Mouse (Mus musculus) hindlimb bud, embryonic 11.5 days (tissue): ENCODE measurements around the gene Gstp3.
"Not testable (repeated sequence)": the region's sequence is repeated elsewhere in the genome, so short reads cannot be mapped to it uniquely, and the experiment has no call there.

ENCODE experiments used
- DNase-seq: peaks from one replicate; pipeline ENCODE4 v3.0.0-alpha.2; 2012; ENCODE audit warnings: low read depth, low spot score; ENCODE audit errors: extremely low spot score

Gene Gstp3

DNA sequence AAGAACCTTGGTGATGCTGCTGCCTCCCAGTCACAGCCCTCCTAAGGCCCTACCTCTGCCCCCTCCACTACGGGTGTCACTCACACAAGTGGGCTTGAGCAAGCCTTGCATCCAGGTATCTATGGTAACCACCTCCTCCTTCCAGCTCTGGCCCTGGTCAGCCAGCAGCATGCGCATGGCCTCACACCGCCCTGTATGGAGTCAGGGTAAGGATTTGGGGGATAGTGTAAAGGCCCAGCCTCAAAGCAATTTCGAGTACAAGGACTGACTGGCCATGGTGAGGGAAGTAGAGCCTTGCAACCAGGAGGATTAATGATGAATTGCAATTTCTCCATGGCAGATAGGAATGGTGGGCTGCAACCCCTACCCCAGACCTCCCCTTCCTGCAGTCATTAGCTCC lies 17.9 kb downstream of the Gstp3 start:
- DNase-seq = not testable (repeated sequence)

DNA sequence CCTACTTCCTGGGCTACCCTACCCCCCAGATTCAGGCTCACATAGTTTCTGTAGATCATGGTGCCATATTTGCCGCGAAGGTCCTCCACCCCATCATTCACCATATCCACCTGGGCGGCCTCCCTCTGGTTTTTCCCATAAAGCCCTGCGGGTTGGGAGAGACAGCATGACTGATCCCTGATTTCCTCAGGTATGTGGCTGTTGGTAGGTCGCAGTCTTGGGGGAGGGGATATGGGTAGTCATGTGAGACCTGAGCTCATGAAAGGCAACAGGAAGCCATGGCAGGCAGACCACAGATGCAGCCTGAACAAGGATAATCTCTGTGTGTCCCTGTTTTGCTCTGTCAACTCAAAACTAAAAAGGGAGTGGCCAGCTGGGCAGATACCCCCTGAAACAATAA lies 18.4 kb downstream of the Gstp3 start:
- DNase-seq = not testable (repeated sequence)

DNA sequence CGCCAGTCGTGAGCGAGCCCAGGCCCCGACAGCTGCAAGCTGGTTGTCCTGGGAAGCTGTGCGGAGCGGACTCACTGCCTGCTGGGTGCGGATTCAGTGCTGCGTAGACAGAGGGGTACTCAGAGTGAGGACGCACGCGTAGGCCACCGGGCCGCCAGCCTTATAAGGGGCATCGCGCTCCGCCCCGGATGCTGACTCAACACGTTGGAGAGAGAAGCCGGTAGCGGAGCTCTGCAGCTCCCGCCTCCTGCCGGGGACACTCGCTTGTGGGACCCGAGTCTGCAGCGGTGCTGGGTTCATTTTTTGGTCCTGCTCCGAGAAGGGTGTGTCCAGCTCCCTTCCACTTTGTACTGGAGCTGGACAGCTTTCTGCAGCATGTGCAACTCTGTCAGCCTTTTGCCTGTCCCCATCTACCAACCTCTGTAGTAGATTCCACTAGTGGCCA lies 21.6 kb downstream of the Gstp3 start, which contains the start of gene Gstp1:
Gstp1 (minus strand) TSS at position 198 of the 445 bp plus-strand sequence.
- DNase-seq = peak; percentile 61

DNA sequence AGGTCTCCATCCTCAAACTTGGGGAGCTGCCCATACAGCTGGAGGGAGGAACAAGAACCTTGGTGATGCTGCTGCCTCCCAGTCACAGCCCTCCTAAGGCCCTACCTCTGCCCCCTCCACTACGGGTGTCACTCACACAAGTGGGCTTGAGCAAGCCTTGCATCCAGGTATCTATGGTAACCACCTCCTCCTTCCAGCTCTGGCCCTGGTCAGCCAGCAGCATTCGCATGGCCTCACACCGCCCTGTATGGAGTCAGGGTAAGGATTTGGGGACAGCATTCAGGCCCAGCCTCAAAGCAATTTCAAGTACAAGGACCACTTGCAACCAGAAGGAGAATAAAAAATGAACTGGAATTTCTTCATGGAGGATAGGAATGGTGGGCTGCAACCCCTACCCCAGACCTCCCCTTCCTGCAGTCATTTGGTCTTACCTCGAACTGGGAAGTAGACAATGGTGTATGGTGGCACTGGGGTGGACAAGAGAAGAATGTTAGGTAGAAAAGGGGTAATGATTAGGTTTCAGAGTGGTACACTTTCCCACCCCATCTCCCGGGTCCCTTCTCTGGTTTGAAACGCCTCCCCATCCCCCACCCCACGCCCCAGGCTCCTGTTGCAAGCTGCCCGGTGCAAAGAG lies 22.1 kb downstream of the Gstp3 start:
- not testable (repeated sequence) for DNase-seq

DNA sequence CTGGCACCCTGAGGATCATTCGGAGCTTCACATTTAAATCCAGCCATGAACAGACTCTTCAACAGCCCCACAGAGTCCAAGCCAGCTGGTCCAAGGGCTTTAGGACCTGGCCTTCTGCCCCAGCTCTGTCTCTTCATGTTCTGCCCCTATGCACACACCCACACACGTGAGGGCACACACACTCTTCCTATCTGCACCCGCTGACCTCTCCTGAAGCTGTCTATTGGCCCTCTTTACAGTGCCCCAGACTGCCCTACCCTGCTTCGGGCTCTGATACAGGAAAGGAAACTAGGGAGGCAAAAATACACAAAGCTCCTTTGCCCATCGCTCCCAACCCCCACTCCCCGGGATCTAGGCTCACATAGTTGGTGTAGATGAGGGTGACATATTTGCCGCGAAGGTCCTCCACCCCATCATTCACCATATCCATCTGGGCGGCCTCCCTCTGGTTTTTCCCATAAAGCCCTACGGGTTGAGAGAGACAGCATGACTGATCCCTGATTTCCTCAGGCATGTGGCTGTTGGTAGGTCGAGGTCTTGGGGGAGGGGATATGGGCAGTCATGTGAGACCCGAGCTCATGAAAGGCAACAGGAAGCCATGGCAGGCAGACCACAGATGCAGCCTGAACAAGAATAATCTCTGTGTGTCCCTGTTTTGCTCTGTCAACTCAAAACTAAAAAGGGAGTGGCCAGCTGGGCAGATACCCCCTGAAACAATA lies 22.9 kb downstream of the Gstp3 start:
- no peak for DNase-seq

DNA sequence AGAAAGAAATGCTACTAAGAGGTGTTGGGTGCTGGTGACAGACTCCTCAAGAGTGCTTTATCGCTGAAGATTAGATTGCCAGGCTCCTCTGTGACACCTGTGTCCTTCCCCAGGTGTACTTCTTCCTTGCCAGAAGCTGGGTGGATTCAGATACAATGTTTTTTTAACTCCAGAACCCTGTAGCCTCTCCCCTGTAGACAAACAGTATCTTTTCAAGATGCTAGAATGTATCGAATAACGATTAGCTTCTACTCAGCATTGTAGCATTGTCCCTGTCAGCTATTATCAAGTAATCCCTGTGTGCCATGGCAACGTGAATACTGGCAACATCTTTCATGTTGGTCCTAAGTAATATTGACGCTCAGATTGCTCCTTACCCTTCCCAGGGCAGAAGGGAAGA lies 25.6 kb downstream of the Gstp3 start:
- no peak for DNase-seq

DNA sequence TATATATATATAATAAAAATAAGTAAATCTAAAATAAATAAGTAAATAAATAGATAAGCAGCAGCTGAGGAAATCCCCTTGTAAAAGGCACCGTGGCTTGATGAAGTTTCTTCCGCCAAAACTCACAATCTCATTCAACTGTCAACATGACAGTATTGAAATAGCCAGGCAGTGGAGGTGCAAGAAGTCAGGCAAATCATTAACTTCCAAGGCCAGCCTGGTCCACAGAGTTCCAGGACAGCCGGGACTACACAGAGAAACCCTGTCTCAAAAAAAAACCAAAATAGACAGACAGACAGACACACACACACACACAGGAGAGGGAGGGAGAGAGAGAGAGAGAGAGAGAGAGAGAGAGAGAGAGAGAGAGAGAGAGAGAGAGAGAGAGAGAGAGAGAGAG lies 26.1 kb downstream of the Gstp3 start:
- no peak for DNase-seq

DNA sequence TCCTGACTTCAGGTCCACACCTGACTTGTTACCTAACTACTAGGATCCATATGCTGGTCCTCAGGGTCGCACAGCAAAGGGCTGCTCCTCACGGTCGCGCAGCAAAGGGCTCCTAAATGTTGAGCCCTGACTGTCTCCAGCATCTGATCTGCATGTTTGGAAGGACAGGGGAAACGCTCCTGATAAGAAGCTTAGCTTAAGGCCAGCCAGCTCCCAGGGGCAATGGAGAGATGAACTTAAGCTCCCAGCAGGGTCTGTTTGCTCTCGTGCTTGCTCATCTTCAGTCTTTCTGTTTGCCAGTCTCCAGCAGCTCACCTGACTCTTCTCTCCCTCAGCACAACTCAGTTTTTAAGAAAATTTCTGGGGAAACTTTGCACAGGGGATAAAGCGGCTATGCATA lies 26.7 kb downstream of the Gstp3 start:
- DNase-seq = no peak

DNA sequence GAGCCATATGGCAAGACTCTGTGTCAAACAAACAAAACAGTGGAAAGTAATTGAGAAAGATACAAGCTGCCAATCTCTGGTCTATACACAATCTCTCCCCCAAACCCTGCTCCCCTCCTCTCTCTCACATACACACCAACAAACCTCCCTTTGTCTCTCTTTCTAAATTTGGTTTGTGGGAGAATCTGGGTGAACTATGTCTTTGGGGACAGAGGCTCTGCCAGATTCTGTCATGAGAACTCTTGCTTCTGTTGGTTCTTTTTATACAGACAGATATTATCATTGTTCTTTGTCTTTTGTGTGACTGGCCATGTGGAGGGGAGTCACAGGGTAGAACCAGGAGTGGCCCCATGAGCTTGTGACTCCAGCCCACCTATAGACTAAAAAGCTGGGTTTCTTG lies 31.8 kb downstream of the Gstp3 start:
- DNase-seq = no peak

DNA sequence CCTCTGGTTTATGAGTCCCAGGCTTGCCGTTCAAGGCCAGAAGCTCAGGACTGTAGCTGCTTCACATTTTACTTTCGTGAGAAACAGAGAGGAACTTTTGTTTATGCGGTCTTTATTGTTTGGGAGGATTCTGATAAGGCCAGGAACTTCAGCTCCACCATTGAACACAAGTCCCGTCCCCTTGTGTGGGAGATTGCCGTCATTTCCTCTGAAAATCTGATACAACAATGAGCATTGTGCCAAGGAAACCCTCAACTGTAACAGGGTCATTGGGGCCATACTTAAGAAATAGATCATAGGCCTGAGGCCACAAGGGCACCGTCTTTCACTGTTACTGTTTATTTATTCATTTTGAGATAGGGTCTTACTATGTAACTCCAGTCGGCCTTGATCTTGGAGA lies 36.2 kb downstream of the Gstp3 start:
- no peak for DNase-seq

DNA sequence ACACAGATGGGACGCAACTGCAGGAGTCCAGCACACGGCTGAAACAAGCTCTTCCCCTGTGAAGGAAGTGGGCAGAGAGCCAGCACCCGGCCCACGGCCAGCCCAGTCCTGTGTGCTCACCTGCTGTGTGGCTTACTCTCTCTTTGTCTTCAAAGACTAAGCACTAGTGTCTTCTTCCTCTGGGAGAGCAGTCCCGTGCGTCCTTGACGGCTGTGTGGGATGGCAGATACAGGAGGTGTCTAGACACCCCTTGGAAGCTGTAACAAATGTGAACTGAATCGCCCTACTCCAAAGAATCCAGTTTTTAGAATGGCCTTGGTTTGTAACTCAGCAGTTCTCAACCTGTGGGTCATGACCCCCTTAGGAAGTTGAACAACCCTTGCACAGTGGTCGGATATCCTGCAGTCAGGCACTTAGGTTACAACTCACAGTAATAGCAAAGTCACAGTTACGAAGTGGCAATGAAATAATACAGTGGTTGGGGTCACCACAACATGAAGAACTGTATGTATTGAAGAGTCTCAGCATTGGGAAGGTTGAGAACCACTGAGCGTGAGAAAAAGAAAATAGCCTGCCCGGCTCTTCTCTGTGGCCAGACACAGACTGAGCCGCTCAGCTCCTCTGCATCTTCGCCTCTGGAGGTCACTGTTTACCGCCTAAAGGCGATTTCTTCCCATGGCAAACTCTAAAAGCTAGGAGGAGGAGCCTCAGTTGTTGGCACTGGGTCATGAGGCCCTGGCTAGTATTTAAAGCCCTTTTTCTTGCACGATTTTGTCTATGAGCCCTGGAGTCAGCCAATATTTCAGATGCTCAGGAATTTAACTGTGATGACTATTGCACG lies 40.4 kb downstream of the Gstp3 start:
- DNase-seq = no peak

DNA sequence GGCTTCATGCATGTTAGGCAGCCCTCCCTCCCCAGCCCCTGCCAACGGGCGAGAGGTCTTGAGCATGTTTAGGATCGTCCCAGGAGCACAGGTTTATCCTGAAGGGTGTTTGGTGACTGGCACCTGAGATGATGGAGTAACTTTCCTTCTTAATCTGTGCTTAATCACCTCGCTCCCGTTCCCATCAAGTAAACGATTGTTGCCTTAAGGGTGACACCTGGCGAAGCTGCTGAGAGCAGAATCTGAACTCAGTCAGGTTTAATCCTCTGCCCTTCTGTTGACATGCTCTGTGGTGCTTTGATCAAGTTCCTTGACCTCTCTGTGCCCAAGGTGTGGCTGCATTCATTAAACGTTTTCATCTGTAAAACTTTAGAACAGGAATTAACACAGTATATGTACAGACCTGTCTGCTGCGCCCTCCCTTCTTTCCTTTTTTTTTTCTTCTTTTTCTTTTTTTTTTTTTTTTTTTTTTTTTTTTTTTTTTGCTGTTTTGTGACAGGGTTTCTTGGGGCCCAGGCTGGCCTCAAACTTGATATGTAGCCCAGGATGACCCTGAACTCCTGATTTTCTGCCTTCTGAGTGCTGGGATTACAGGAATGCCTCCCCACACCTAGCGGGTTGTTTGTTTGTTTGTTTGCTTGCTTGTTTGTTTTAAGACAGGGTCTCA lies 41.3 kb downstream of the Gstp3 start:
- no peak for DNase-seq

DNA sequence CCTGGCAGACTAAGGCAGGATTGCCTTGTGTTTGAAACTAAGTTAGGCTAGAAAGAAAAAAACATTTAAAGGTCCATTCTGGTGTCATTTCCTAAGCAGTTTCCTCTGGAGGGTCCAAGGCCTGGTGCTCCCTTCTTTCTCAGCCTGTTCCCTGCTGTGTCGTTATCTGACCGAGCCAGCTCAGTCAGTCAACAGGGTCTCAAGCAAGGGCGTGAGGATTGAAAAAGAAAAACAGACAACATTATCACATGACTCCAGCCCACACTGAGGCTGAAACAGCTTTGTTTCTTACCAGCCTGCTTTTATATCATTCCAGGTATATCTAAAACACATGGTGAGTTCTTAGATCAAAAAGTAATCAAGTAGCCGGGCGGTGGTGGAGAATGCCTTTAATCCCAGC lies 43.7 kb downstream of the Gstp3 start:
- no peak for DNase-seq

DNA sequence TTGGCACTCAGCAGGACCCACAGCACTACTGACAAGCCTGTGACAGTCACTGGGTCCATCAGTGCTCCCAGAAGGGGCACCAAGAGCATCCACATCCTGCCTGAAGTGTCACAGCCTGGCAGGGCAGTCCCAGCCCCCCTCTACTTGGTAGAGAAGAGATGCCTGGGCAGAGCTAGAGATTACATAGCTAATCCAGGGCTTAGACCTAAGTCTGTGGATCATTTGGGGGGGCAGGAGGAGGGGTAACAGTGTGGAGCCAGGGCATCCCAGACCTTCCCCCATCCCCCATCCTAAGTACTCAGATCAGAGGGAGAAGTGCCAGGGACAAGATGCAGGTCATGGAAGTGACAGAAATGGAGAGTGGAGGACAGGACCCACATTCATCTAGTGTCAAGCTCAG lies 44.6 kb downstream of the Gstp3 start:
- no peak for DNase-seq

DNA sequence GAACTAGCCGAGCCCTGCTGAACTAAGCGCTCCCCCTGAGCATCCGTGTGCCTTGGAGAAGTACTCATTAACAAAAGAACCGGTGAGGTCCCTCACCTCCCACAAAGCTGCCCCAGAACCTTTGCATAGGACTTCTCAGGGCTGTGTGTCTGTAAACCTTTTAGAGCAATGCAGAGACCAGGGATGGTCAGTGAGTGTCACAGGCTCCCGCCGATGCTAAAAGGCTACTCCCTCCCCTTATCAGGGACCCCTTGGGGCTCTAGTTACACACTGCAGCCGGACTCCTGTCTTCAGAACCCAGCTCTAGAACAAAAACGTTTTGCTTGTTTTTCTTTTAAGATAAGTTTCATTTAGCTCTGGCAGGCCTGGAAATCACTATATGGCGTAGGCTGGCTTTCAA lies 46.3 kb downstream of the Gstp3 start:
- DNase-seq = no peak

DNA sequence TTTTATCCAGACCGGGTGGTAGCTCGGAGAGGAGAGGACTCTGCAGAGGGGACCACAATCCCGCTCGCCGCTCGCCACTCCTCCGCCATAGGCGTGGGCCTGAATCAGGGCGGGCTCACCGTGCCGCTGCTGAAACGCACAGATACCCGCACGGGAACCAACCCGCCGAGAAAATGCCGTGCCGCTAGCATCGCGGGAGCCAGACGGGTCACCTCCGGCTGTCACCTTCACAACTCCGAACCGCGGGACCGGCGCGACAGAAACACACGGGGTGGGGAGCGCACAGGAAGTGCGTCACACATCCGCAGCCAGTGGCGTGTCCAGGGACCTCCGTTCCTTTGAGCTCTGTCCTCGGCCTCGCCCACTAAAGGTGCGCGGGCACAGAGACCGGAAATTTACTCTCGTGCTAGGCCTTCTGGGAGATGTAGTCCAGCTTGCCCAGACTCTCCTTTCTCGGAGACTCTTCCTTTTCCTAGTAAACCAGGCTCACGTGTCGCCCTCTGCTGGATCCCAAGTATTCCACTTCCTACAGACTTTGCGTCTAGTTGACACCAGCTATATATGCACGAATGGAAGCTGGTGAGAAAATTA lies 46.8 kb downstream of the Gstp3 start, which contains the start of gene Ndufv1:
Ndufv1 (minus strand) TSS at position 375 of the 591 bp plus-strand sequence.
- DNase-seq = peak; percentile 97

DNA sequence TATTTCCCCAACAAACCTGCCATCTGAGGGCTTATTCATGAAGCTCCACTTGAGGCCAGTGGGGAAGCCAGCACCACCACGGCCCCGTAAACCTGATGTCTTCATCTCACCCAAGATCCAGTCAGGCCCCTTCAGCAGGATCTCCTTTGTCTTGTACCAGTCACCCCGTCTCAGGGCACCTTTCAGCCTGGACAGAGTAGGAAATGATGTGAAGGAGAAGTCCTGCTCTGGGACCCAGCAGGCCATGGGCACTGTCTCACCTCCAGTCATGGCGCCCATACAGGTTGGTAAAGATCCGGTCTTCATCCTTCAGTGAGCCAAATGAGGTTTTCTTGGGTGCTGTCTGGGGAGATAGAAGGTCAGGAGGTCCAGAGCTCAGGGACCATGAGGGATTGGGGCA lies 48.3 kb downstream of the Gstp3 start:
- DNase-seq = no peak
